Mouse (Mus musculus) thymus, postnatal 0 days (tissue): ENCODE results near the gene A230050P20Rik. TPM values are rescaled to one million over a fixed set of nuclear protein-coding genes. Genes with fewer than 3 reads are reported as not detected.

Experiments
- DNase-seq: peaks from one replicate; pipeline ENCODE4 v3.0.0-alpha.2; 2015; ENCODE audit warnings: low spot score
- microRNA-seq: library from miRNA; unstranded; fragments of <30 nt; microRNA quantifications from one replicate; pipeline ENCODE4, GENCODE M21; 2016; ENCODE audit warnings: borderline number of aligned reads
- polyA plus RNA-seq: library from polyadenylated mRNA; unstranded; fragments of >200 nt; fragmentation: Nextera tagmentation; extraction: Ambion mirVana; gene quantifications from 2 replicates; pipeline ENCODE4 v1.2.1, GENCODE M21; 2015

The A230050P20Rik gene
- polyA plus RNA-seq, 1 experiment from 2014 or later = 15.1 TPM

DNA sequence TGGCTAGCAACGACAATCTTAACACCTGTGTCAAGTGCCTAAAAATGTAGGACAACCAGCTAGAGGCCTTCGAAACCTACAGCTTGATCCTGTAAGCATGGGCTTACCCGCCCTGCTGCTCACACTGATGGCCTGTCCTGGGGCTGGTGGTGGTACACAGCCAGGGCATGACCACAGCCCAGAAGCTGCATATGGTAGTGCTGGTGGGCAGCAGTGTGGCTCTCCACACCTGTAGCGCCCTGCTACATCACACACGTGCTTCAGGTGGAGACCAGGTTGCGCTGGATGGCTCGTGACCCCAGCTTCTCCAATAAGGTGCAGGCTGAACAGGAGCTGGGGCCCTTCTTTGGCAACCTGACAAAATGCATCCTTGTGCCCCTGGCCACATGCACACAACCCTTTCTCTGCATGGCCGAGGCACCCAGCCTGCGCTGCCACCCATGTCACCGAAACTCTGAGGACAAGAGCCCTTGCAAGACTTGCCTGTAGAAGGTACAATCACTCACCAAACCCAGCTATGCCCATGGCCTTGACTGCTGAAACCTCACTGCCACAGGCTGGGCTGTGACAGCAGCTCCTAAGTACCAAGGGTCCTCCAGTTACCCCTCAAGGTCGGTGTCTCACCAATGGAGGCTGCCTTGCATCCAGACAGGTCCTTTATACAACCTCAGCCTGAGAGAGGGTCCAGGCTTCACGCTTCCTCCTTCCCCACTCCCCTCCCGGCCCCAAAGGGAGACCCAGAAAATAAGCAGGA, 25.3 kb downstream of the A230050P20Rik start:
- no peak for DNase-seq

DNA sequence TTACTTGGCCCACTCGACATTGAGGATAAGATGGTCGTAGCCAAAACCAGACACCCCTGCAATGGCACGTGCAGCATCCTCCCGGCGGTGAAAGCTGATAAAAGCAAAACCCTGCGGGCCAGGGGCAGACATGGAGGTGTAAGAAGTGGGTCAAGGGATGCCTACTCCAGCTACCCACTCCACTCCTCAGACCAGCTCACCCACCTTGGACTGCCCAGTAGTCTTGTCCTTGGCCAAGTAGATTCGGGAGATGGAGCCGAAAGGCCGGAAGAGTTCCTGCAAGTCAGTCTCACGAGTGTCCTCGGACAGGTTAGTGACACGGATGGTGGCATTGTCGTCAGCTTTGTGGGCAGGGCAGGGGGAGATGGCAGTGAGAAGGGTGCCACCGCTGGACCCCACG, 26.2 kb downstream of the A230050P20Rik start:
- no peak for DNase-seq

DNA sequence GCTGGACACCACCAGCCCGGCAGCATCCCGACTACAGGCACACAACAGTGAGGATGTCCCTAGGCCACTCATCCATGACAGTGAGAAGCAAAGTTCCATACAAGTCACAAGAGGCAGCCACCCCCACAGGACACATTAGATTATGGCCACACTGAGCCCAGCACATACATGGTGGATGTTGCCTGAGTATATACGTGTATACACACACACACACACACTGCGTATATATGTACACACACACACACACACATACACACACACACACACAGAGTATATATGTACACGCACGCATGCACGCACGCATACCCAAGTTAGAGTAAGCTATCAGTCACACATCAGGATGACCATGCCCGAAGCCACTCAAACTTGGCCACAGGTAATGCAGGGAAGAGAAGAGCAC, 26.9 kb downstream of the A230050P20Rik start:
- no peak for DNase-seq

DNA sequence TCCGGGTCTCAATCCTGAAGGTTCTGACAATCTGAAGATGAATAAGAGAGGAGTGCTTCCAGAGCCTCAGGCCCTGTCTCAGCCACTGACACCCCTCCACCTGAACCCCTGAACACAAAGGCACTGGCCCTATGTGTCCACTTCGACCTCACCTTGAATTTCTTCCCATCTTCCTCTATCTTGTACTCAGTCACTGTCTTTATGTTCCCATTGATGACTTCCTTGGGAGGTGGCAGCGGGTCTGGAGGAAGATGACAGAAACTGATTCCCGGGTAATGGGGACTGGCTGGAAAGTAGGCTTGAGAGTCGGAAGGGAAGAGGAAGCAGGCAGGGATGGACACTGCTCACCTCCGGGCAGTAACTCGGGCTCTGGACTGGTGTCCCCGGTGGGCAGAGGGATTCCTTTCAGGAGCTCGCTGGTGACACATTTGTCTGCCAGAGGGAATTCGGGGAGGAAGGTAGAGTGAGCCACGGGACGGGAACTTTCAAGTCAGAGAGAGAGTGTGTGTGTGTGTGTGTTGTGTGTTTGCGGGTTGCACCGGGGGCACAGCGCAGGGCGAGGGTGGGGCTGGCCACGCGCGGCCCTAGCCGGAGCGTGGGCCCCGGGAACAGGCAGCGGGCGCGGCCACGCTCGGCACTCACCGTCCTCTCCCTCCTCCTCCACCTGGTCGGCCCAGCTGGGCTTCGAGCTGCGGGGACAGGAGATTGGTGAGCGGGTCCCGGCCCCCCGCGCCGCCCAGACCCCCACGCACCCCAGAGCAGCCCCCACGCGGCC, 29.5 kb downstream of the A230050P20Rik start:
- DNase-seq = no peak

DNA sequence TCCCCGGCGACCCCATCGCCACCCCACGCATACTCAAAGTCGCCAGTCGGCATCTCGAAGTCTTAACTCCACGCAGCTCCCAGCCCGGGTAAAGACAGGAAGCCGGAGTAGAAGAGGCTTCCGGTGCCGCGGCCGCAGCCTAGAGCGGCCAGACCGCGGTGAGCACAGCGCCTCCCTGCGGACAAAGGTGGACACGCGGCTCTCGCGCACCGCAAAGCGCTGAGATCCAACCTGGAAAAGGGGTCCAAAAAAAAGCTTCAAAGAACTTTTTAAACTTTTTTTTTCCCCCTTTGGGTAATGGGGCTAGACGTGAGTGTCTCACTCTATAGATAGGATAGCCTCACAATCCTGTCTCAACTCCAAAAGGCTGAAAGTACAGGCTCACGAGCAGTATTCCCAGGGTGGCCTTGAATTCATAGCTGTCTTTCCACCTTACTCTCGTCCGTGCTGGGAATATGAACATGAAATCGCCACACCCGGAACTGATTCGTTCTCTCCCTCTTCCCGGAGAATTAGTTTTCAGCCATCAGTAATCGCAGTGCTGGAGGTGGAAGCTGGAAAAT, 30.1 kb downstream of the A230050P20Rik start, which contains the start of gene Eif3g:
Eif3g (minus strand) TSS at position 113 of the 563 bp plus-strand sequence.
- peak; percentile 90 for DNase-seq

DNA sequence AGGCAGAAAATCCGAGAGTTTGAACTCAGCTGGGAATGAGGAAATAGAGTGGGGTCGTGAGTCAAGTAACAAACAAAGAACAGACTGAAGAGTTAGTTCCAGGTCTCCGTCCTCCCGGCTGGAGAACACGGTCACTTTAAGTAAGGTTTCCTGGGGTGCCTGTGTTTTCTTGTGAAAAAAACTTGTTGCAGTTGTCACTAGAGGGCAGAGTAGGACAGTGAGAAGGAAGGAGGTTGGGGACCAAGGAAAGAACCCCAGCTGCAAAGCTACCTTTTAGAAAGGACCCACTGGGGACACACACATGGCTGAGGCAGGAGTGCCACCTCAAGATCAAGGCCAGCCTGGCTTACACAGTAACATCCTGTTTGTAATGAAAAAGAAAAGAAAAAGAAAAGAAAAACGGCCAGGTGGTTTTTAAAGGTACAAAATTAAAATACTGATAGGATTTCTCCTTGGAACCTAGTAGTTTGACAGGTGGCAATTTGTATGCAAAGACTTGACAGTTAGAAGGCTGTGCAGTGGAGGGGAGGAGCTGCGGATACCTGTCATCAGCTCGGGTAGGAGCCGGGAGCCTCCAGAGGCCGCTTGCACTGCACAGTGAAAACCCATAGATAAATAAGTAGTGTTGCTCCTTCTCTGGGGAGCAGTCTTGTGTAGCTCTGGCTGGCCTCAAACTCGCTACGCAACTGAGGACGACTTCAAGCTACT, 33.2 kb downstream of the A230050P20Rik start:
- DNase-seq = peak; percentile 81

DNA sequence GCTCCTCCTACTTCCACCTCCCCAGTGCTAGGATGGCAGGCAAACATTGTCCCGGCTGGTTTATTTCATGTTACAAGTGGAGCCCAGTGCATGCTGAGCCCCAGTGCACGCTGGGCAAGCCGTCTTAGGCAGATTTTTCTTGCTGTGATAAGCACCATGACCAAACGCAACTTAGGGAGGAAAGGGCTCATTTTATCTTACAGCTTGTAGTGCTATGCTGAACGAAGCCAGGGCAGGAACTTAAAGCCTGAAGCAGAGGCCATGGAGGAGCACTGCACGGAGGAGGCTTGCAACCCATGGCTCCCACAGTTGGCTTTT, 33.7 kb downstream of the A230050P20Rik start:
- no peak for DNase-seq

DNA sequence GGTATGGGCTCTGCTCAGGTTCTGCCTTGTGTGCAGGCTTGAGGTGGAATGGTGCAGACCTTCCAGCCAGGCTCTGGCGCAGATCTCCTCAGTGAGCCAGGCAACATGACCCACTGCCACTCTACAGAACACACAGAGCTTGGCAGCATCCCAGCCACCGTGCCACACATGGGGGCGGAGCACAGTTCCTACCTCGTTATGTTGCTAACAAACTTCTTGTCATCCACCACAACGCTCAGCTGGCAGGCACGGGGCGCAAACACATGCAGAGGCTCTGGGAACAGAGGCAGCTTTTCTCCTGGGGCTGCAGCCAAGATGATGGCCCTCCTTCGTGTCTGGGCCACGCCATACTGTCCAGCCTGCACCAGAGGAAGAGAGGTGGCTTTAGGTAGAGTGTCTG, 41.5 kb downstream of the A230050P20Rik start:
- DNase-seq = no peak

DNA sequence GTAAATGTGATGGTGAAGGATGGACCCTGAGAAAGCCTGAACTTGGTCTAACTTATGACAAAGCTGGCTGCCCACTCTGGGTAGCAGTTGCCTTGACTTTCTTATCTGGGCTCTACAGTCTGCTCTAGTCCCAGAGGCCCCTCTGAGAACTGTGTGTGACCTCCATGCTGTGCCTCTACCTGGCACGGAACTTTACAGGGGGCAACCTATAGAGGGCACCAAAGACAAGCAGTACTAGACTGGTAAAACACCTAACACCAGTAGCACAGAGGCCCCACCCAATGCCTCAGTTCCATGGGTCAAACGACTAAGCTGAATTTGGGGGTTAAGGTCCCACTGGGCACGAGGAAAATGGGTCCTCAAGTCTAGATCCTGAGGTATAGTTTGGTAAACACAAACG, 47.7 kb downstream of the A230050P20Rik start:
- peak; percentile 55 for DNase-seq

DNA sequence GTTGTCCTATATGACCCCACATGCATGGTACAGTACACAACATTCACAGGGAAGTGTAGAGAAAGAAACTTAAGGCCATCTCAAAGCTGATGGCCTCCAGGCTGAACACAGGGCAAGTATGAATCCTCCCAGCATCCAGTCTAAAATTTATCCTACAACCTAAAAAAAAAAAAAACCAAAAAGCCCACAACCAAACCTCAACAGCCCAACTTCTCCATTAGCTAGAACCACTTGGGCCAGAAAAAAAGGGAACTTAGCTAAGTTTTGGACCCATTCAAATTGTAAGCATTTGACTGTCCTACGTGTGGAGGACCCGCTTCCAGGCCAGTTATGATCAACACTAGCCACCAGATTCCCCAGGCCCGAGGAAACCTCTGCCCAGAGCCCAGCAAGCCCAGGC, 54.8 kb downstream of the A230050P20Rik start:
- no peak for DNase-seq

Small RNA genes lying within 50 kb of the gene (microRNA-seq; reads per million reads assigned to microRNA genes)
- gene Mir7081 = 2.5 reads per million

Other genes with a start within 250 kb of the A230050P20Rik start
- gene Ubl5, start 225.8 kb upstream of the A230050P20Rik start, polyA plus RNA-seq = 658 and 685 TPM in 2 replicates
- gene Fbxl12, start 223.9 kb upstream of the A230050P20Rik start, polyA plus RNA-seq = 149 and 159 TPM in 2 replicates
- 54.9 and 56.7 TPM in 2 replicates for gene Pin1, start 216.5 kb upstream of the A230050P20Rik start, polyA plus RNA-seq
- 0.24 and 0.52 TPM in 2 replicates for gene Olfm2, start 122.3 kb upstream of the A230050P20Rik start, polyA plus RNA-seq
- gene Col5a3, start 53.6 kb upstream of the A230050P20Rik start, polyA plus RNA-seq = 1.8 and 1.9 TPM in 2 replicates
- not detected in 2 replicates for gene Rdh8, start 50.1 kb upstream of the A230050P20Rik start, polyA plus RNA-seq
- 6.7 and 7.3 TPM in 2 replicates for gene Angptl6, start 11.1 kb downstream of the A230050P20Rik start, polyA plus RNA-seq
- gene Ppan, start 19.5 kb downstream of the A230050P20Rik start, polyA plus RNA-seq = 74.4 and 83.0 TPM in 2 replicates
- gene Eif3g, start 30.0 kb downstream of the A230050P20Rik start, polyA plus RNA-seq = 303 and 310 TPM in 2 replicates
- 90.0 and 96.3 TPM in 2 replicates for gene Dnmt1, start 91.2 kb downstream of the A230050P20Rik start, polyA plus RNA-seq
- 12.1 and 12.7 TPM in 2 replicates for gene S1pr2, start 108.1 kb downstream of the A230050P20Rik start, polyA plus RNA-seq
- gene Mrpl4, start 134.1 kb downstream of the A230050P20Rik start, polyA plus RNA-seq = 116 and 130 TPM in 2 replicates
- 64.8 and 64.9 TPM in 2 replicates for gene Icam1, start 147.3 kb downstream of the A230050P20Rik start, polyA plus RNA-seq
- gene Icam4, start 160.7 kb downstream of the A230050P20Rik start, polyA plus RNA-seq = 0.31 and 0.48 TPM in 2 replicates
- 0.14 and 0.33 TPM in 2 replicates for gene Icam5, start 163.4 kb downstream of the A230050P20Rik start, polyA plus RNA-seq
- gene Zglp1, start 198.5 kb downstream of the A230050P20Rik start, polyA plus RNA-seq = 0.59 and 0.69 TPM in 2 replicates
- gene Gm49373, start 204.5 kb downstream of the A230050P20Rik start, polyA plus RNA-seq = 0.09 and 0.26 TPM in 2 replicates
- 44.7 and 47.0 TPM in 2 replicates for gene Fdx1l, start 205.0 kb downstream of the A230050P20Rik start, polyA plus RNA-seq
- gene Gm38431, start 223.4 kb downstream of the A230050P20Rik start, polyA plus RNA-seq = 1.2 and 1.6 TPM in 2 replicates
- 33.2 and 45.9 TPM in 2 replicates for gene Raver1, start 223.4 kb downstream of the A230050P20Rik start, polyA plus RNA-seq